Mouse (Mus musculus): ENCODE data around the gene Gm6356.
"Not testable (repeated sequence)": the region's sequence is repeated elsewhere in the genome, so short reads cannot be mapped to it uniquely, and the experiment has no call there.

The Gm6356 gene

DNA sequence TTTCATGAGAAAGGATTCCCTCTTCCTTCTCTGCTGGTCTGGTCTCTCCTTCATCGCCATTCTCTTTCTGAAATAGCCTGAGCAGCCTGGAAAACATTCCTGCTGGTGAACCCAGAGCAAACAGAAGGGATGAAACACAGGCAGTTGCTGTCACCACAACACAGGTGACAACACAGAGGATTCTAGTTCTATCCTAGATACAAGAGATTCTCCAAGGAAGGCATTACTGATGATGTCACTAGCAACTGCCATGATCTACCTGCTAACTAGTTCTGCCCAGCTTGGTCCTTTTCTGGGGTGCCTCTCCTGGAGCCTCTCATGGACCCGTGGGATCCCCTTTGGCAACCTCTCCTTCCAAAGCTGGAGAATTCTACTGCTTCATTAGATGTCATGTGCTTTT, at the start of gene Gm6356:
TSS of gene Gm6356 (minus strand) at position 101 of the 400 bp plus-strand sequence.
- not testable (repeated sequence) for DNase-seq (ENCODE audit: low read depth, low spot score)

All from CD4-positive helper T cell, adult 2 months (primary cell).